Mouse (Mus musculus) midbrain, embryonic 14.5 days (tissue): ENCODE measurements around the gene Cetn4. TPM values are rescaled to one million over a fixed set of nuclear protein-coding genes. Genes with fewer than 3 reads are reported as not detected.
A peak's percentile ranks its signal among the peaks of the same experiment; 100 is the strongest.

Experiments used
- ATAC-seq: fragments of 200-750 bp; cut with Nextera tagmentation; 2 replicates; pipeline ENCODE4 v1.8.0; 2017; ENCODE audit warnings: moderate number of reproducible peaks, moderate library complexity; ENCODE audit not compliant: low FRiP score, low TSS enrichment
- DNase-seq: peaks from one replicate; pipeline ENCODE4 v3.0.0-alpha.2; 2015
- H3K27ac ChIP-seq: fragments of 300-500 bp; sonication (generic); replicated peaks from 2 replicates; pipeline ENCODE4 v1.5.1; 2014; ENCODE audit warnings: mild to moderate bottlenecking, low read depth, low read length, moderate library complexity
- H3K27me3 ChIP-seq: fragments of 300-500 bp; sonication (generic); 2 replicates; pipeline ENCODE4 v1.6.1; 2014; ENCODE audit warnings: low read length, control low read depth, mixed read lengths; ENCODE audit not compliant: control insufficient read depth, insufficient read depth
- H3K36me3 ChIP-seq: fragments of 300-500 bp; sonication (generic); 2 replicates; pipeline ENCODE4 v1.6.1; 2014; ENCODE audit warnings: low read length, control low read depth; ENCODE audit not compliant: control insufficient read depth, insufficient read depth
- H3K4me1 ChIP-seq: fragments of 300-500 bp; sonication (generic); 2 replicates; pipeline ENCODE4 v1.6.1; 2014; ENCODE audit warnings: mild to moderate bottlenecking, antibody characterized with exemption, low read length, control low read depth; ENCODE audit not compliant: control insufficient read depth, insufficient read depth
- H3K4me2 ChIP-seq: fragments of 300-500 bp; sonication (generic); 2 replicates; pipeline ENCODE4 v1.6.1; 2014; ENCODE audit warnings: mild to moderate bottlenecking, low read length, moderate library complexity
- H3K4me3 ChIP-seq: fragments of 300-500 bp; sonication (generic); replicated peaks from 2 replicates; pipeline ENCODE4 v1.5.1; 2014; ENCODE audit warnings: low read depth, low read length
- H3K9ac ChIP-seq: fragments of 300-500 bp; sonication (generic); replicated peaks from 2 replicates; pipeline ENCODE4 v1.6.1; 2014; ENCODE audit warnings: mild to moderate bottlenecking, low read length, moderate library complexity
- H3K9me3 ChIP-seq: fragments of 300-500 bp; sonication (generic); 2 replicates; pipeline ENCODE4 v1.6.1; 2016; ENCODE audit warnings: low read length, control low read depth, mixed read lengths; ENCODE audit not compliant: control insufficient read depth
- WGBS: fragments of 180-500 bp; shearing (Covaris S2); extraction: QIAGEN DNeasy Blood & Tissue Kit; methylation state at CpG from one replicate; pipeline ENCODE4 v1.1.7; 2014; 5-methylcytosine and 5-hydroxymethylcytosine counted together
- polyA plus RNA-seq: library from polyadenylated mRNA; unstranded; fragments of >200 nt; fragmentation: Nextera tagmentation; extraction: Ambion mirVana; gene quantifications from 2 replicates; pipeline ENCODE4 v1.2.1, GENCODE M21; 2014

The Cetn4 gene
- polyA plus RNA-seq, 1 experiment from 2014 or later = 0.86 TPM

GRCm38 (mm10) chr3:37316233-37316632, 3.7 kb upstream of the Cetn4 start:
- ATAC-seq (no peak), DNase-seq (no peak)
- Histone ChIP-seq H3K36me3 (no peaks in the 10 kb centered on the region), H3K4me3 (no peak overlapping the region), H3K9me3 (no peaks in the 10 kb centered on the region), H3K27me3 (no peaks in the 10 kb centered on the region), H3K4me1 (no peaks in the 10 kb centered on the region), H3K4me2 (no peak overlapping the region), H3K9ac (no peak overlapping the region), H3K27ac (no peak overlapping the region)
- WGBS = 100% methylated on average over 1 of the region's 1 CpGs

GRCm38 (mm10) chr3:37313371-37313770, 863 bp upstream of the Cetn4 start:
- WGBS = 28% methylated on average over 1 of the region's 1 CpGs
- H3K9me3 ChIP-seq = no peaks in the 10 kb centered on the region
- peak overlapping the region; percentile 67 for H3K4me2 ChIP-seq
- no peak overlapping the region for H3K4me3 ChIP-seq
- no peaks in the 10 kb centered on the region for H3K36me3 ChIP-seq
- no peaks in the 10 kb centered on the region for H3K27me3 ChIP-seq
- H3K9ac ChIP-seq = no peak overlapping the region
- no peaks in the 10 kb centered on the region for H3K4me1 ChIP-seq
- no peak for DNase-seq
- no peak for ATAC-seq
- no peak overlapping the region for H3K27ac ChIP-seq

- Histone ChIP-seq H3K9ac (peak overlapping the region; percentile 79), H3K4me2 (peak overlapping the region; percentile 67), H3K36me3 (no peaks in the 10 kb centered on the region), H3K4me3 (peak overlapping the region; percentile 77), H3K4me1 (no peaks in the 10 kb centered on the region), H3K27me3 (no peaks in the 10 kb centered on the region), H3K9me3 (no peaks in the 10 kb centered on the region), H3K27ac (peak overlapping the region; percentile 60; the same call in 1 of the 2 replicates)
- DNase-seq = no peak
- WGBS = 4% methylated on average over 10 of the region's 10 CpGs
- ATAC-seq = peak; percentile 77
Measured at GRCm38 (mm10) chr3:37311897-37312369, 575 bp downstream of the Cetn4 start.

- Histone ChIP-seq H3K4me2 (no peak overlapping the region), H3K27me3 (no peaks in the 10 kb centered on the region), H3K27ac (no peak overlapping the region), H3K9me3 (no peaks in the 10 kb centered on the region), H3K36me3 (no peaks in the 10 kb centered on the region), H3K9ac (no peak overlapping the region), H3K4me1 (no peaks in the 10 kb centered on the region), H3K4me3 (no peak overlapping the region)
- WGBS = 77% methylated on average over 8 of the region's 8 CpGs
- DNase-seq (no peak), ATAC-seq (no peak)
Measured at GRCm38 (mm10) chr3:37303392-37304139, 8.9 kb downstream of the Cetn4 start.

GRCm38 (mm10) chr3:37302685-37303084, 9.8 kb downstream of the Cetn4 start:
- Histone ChIP-seq H3K9ac (no peak overlapping the region), H3K27me3 (no peaks in the 10 kb centered on the region), H3K4me2 (no peak overlapping the region), H3K27ac (no peak overlapping the region), H3K36me3 (no peaks in the 10 kb centered on the region), H3K4me3 (no peak overlapping the region), H3K4me1 (no peaks in the 10 kb centered on the region), H3K9me3 (no peaks in the 10 kb centered on the region)
- 41% methylated on average over 12 of the region's 12 CpGs for WGBS
- ATAC-seq (no peak), DNase-seq (peak; percentile 72)

- no peak for DNase-seq
- Histone ChIP-seq H3K27me3 (no peaks in the 10 kb centered on the region), H3K4me3 (no peak overlapping the region), H3K9ac (no peak overlapping the region), H3K36me3 (no peaks in the 10 kb centered on the region), H3K9me3 (no peaks in the 10 kb centered on the region), H3K4me1 (no peaks in the 10 kb centered on the region), H3K27ac (no peak overlapping the region), H3K4me2 (no peak overlapping the region)
- 67% methylated on average over 3 of the region's 3 CpGs for WGBS
- ATAC-seq = no peak
Measured at GRCm38 (mm10) chr3:37299470-37299869, 13.0 kb downstream of the Cetn4 start.

- ATAC-seq = no peak
- WGBS = 69% methylated on average over 2 of the region's 2 CpGs
Measured at GRCm38 (mm10) chr3:37292654-37293053, 19.9 kb downstream of the Cetn4 start.

GRCm38 (mm10) chr3:37291929-37292328, 20.6 kb downstream of the Cetn4 start:
- DNase-seq (no peak), ATAC-seq (no peak)
- Histone ChIP-seq H3K27ac (no peak overlapping the region), H3K4me1 (no peaks in the 10 kb centered on the region), H3K9ac (no peak overlapping the region), H3K4me3 (no peak overlapping the region), H3K27me3 (no peaks in the 10 kb centered on the region), H3K4me2 (no peak overlapping the region), H3K9me3 (no peaks in the 10 kb centered on the region), H3K36me3 (no peaks in the 10 kb centered on the region)
- 93% methylated on average over 2 of the region's 2 CpGs for WGBS

More at GRCm38 (mm10) chr3:37292654-37293053, 19.9 kb downstream of the Cetn4 start:
- Histone ChIP-seq H3K4me3 (no peak overlapping the region), H3K4me2 (no peak overlapping the region), H3K27me3 (no peaks in the 10 kb centered on the region), H3K4me1 (no peaks in the 10 kb centered on the region), H3K9ac (no peak overlapping the region), H3K27ac (no peak overlapping the region), H3K9me3 (no peaks in the 10 kb centered on the region), H3K36me3 (no peaks in the 10 kb centered on the region)
- no peak for DNase-seq
